Mouse (Mus musculus) macrophage (primary cell): ENCODE measurements around the gene Pth2. TPM values are rescaled to one million over a fixed set of nuclear protein-coding genes. Genes with fewer than 3 reads are reported as not detected.

Source experiments
- H3K27ac ChIP-seq: fragments of 350-480 bp; formaldehyde crosslinking; 2 replicates; pipeline ENCODE4 v1.9.0; 2021
- H3K36me3 ChIP-seq: fragments of 350-480 bp; formaldehyde crosslinking; 2 replicates; pipeline ENCODE4 v1.9.0; 2021; ENCODE audit errors: inconsistent target
- H3K4me3 ChIP-seq: fragments of 350-480 bp; formaldehyde crosslinking; 2 replicates; pipeline ENCODE4 v1.9.0; 2021; ENCODE audit errors: inconsistent target
- H3K79me2 ChIP-seq: fragments of 350-480 bp; formaldehyde crosslinking; 2 replicates; pipeline ENCODE4 v1.9.0; 2021; ENCODE audit errors: inconsistent target
- WGBS: methylation state at CpG from one replicate; pipeline ENCODE4 v1.1.7; 2026; ENCODE audit warnings: inconsistent platforms; ENCODE audit not compliant: missing documents; 5-methylcytosine and 5-hydroxymethylcytosine counted together
- polyA plus RNA-seq: library from polyadenylated mRNA; stranded (reverse); fragments of 250-400 nt; gene quantifications from 3 replicates; pipeline ENCODE4 v1.2.4, GENCODE M21; 2018; ENCODE audit warnings: inconsistent platforms

The Pth2 gene
- polyA plus RNA-seq, 1 experiment from 2014 or later, result not detected

DNA sequence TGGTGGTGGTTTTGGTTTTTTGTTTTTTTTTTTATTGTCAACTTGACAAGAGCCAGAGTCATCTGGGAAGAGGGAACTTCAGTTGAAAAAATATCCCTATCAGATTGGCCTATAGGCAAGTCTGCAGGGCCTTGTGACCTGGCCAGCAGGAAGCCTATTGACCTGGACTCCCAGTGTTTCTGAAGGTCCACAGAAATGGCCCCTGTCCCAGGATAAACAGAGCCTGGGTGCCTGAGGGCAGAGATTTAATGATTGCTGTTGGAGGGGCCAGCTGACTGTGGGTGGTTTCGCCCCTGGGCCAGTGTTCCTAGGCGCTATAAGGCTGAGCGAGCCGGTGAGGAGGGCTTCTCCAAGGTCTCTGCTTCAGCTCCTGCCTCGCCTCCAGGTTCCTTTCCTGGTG is 32.9 kb downstream of the Pth2 start:
- WGBS, result 92% methylated on average over 5 of the region's 5 CpGs
- Histone ChIP-seq H3K79me2 (no peaks in the 10 kb centered on the region), H3K36me3 (no peaks in the 10 kb centered on the region), H3K4me3 (no peak overlapping the region), H3K27ac (no peak overlapping the region)

DNA sequence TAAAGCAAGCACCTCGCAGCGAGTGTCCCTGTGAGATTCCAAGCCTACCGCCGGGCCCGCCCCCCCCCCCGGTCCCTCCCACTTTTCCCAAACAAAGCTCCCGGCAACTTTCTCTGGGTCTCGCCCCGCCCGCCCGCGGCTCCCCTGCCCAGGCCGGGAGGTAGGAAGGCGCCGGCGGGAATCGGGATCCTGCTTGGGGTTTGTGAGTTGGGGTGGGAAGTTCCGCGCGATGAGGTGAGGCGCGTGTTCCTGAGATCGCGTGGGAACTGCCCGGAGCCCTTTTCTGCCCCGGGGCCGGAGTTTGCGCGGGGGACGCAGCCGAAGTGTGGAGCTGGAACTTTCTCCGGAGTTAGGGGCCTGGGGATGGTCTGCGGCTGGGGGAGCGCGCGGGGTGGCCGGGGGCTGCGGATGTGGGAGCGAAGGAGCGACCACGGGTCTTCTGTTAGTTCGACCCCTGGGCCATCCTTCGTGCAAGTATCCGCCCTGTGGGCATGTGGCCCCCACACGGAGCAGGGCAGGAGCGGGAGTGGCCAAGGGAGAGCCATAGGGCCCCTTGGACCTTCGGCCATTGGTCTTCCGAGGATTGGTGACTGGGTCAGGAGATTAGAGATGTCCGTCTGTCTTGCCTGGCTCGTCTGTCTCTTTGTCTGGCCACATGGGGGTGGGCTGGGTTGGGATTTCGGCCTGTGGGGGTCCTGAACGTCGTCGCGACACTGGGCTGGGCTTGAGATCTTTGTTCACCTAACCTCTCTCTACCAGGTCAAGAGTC is 35.1 kb downstream of the Pth2 start, which contains the start of gene Tead2:
Tead2 (plus strand) TSS at position 81 of the 769 bp plus-strand sequence.
- 6% methylated on average over 37 of the region's 55 CpGs for WGBS
- Histone ChIP-seq H3K4me3 (no peak within 1 kb of the TSS), H3K79me2 (no peaks in the 10 kb centered on the region), H3K27ac (no peak within 1 kb of the TSS), H3K36me3 (no peaks in the 10 kb centered on the region)

DNA sequence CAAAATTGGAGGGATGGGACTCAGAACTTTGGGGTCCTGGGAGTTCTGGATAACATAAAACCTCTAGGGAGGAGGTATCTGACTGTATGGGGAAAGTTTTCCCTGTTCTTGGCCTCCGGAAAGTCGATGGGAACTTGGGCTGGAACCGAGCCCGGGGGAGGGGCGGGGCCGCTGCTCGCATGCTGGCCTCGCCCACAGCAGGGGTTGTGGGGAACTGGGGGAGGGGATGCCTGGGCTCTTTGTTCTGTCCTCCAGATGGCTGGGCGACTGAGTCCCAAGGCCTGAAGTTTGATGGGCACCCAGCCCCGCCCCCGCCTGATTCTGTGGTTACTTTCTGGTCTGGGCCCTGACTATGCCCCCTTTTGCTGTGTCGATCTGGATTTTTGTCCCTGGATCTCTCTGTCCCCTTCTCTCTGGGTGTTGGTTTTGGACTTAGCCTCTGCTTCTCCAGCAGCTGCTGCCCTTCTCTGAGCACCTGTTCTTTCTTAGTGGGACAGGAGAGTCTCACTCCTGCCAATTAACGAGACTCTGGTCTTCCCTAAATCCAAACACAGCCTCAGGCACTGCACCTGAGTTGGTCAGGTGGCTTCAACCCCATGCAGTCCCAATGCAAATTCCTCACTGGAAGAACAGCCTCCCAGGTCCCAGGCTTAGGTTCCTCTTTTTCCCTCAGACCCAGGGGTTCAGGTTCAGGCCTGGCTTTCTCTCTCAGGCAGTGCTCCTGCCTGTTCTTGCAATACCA is 35.8 kb downstream of the Pth2 start:
- no peak overlapping the region for H3K27ac ChIP-seq
- no peaks in the 10 kb centered on the region for H3K79me2 ChIP-seq
- no peaks in the 10 kb centered on the region for H3K36me3 ChIP-seq
- WGBS, result 14% methylated on average over 13 of the region's 13 CpGs
- no peak overlapping the region for H3K4me3 ChIP-seq

DNA sequence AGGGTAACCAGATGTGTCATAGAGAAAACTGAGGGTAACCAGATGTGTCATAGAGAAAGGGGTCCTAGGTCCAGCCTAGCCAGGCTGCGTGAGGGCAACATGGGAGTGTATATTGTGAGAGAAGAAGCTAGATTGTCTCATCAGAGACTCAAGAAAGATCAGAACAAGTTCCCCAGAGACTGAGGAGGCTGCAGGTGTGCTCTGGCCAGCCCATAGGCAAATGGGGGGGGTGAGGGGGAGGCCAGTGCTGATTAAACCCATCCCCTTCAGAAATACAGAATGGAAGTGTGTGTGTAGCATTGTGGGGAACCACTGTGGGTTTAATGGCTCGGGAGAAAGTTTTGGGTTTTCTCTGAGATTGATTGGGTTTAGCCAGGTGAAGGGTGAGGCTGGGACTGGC is 40.9 kb downstream of the Pth2 start:
- H3K27ac ChIP-seq, result no peak overlapping the region
- no peaks in the 10 kb centered on the region for H3K79me2 ChIP-seq
- WGBS, result 65% methylated on average over 2 of the region's 2 CpGs
- no peak overlapping the region for H3K4me3 ChIP-seq
- H3K36me3 ChIP-seq, result no peaks in the 10 kb centered on the region

DNA sequence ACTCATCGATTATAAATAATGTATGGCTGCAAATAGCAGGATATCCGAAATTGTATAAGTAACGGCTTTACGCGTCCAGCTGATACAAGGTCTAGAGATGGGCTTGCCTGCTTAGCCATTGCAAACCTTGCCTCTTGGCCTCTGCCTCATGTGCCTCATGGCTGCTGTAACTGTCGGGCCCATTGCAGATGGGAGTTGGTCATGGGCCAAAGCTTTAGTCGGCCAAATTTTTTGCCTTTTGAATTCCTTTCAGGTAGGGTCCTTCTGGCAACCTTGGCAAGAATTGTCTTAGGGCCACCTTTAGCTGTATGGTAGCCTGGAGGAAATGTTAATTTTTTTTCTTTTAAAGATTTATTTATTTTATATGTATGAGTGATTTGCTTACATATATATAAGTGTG is 44.0 kb downstream of the Pth2 start:
- no peaks in the 10 kb centered on the region for H3K36me3 ChIP-seq

DNA sequence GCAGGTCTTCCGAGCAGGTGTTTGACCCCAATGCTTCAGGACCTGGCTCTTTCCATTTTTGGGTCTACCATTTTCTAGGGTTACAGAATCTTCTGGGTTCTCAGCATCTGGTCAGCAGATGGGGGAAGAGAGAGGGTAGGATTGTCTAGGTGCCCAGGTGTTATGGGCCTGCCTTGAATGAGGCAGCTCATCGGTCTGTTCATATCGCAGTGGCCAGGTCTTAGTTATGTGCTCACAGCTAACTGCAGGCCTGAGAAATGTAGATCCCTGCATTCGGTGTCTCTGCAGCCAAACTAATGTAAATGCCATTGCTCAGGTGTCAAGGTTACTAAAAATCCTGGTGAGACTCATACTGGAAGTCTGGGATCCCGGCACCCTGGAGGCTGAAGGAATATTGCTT is 45.6 kb downstream of the Pth2 start:
- WGBS, result 97% methylated on average over 5 of the region's 5 CpGs
- H3K27ac ChIP-seq, result no peak overlapping the region
- no peaks in the 10 kb centered on the region for H3K36me3 ChIP-seq
- no peaks in the 10 kb centered on the region for H3K79me2 ChIP-seq
- H3K4me3 ChIP-seq, result no peak overlapping the region

More for the DNA sequence above, 44.0 kb downstream of the Pth2 start:
- 88% methylated on average over 7 of the region's 7 CpGs for WGBS
- H3K79me2 ChIP-seq, result no peaks in the 10 kb centered on the region
- no peak overlapping the region for H3K4me3 ChIP-seq
- no peak overlapping the region for H3K27ac ChIP-seq

DNA sequence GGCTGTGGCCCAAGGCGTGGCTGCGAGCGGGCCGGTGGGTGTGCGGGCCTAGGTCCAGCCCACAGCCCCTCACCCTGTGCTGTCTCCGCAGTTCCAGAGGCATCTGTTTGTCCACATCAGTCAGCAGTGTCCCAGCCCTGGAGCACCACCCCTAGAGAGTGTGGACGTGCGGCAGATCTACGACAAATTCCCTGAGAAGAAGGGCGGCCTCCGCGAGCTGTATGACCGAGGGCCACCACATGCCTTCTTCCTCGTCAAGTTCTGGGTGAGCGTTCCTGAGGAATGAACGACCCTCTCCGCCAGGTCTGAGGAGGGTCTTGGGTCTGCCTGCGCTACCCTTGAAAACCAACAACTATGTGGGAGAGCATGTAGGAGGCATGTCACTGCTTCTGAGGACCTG is 47.8 kb downstream of the Pth2 start:
- 97% methylated on average over 18 of the region's 18 CpGs for WGBS
- no peak overlapping the region for H3K27ac ChIP-seq
- H3K4me3 ChIP-seq, result no peak overlapping the region
- H3K36me3 ChIP-seq, result 0 out of 2 replicates have a peak, but pooled peaks cover 3% of the 10 kb centered on the region
- H3K79me2 ChIP-seq, result no peaks in the 10 kb centered on the region

DNA sequence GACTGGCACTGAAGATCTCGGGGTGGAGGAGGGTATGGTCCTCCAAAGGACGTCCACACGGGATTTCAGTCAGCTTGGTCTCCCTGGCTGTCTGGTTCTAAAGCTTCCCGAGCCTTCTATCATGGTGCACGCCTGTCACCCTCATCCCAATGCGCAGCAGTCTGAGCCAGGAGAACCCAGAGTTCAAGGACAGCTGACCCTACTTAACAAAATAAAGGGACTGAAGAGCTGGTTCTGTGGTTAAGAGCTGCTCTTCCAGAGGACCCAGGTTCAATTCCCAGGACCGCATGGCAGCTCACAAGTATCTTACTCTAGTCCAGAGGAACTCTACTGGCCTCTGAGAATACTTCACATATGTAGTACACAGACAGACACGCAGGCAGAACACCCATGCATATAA is 48.3 kb downstream of the Pth2 start:
- WGBS, result 96% methylated on average over 8 of the region's 8 CpGs
- no peak overlapping the region for H3K4me3 ChIP-seq
- no peak overlapping the region for H3K27ac ChIP-seq
- H3K36me3 ChIP-seq, result 0 out of 2 replicates have a peak, but pooled peaks cover 7% of the 10 kb centered on the region
- no peaks in the 10 kb centered on the region for H3K79me2 ChIP-seq

DNA sequence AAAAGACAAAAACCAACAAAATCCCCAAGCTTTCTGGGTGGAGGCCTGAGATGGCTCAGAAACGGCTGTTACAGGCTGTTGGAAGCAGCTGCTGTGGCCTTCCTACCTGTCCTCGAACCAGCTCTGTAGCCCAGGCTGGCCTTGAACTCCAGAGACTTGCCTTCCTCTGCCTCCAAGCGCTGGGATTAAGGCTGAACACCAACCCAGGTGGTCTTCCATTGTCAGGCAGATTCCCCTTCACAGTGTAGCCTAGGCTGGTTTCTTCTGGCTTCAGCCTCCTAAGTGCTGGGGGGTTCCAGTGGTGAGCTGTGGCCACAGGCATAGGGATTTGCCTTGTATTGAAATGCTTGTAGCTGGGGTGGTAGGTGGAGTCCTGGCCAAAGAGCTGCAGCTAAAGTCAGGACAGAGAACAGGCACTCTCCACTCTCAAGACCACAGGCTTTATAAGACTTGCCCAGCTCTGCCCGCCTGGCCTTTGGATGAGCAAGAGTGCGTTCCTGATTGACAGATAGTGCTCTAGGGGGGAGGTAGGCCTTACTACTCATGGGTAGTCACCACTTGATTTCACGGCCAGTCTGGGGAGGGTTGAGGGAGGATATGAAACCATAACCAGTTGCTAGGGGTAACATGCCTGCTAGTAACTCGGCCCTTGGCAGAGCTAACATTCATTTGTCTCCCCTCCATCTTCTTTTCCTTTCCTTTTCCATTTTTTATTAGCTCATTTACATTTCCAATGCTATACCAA is 48.8 kb downstream of the Pth2 start:
- Histone ChIP-seq H3K36me3 (0 out of 2 replicates have a peak, but pooled peaks cover 7% of the 10 kb centered on the region), H3K79me2 (no peaks in the 10 kb centered on the region), H3K4me3 (no peak overlapping the region), H3K27ac (no peak overlapping the region)
- whole genome bisulfite sequencing, result 72% methylated on average over 7 of the region's 7 CpGs

DNA sequence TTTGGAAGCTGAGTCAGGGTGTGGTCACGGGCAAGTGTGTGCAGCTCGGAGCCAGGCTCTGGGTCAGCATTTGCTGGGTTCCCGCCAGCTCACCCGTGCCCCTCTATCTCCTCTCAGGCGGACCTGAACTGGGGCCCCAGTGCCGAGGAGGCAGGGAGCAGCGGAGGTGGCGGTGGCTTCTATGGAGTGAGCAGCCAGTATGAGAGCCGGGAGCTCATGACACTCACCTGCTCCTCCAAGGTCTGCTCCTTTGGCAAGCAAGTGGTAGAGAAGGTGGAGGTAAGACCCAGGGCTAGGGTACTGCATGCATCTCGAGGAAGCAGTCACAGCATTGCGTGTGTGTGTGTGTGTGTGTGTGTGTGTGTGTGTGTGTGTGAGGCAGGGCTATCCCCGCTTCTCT is 50.4 kb downstream of the Pth2 start:
- Histone ChIP-seq H3K4me3 (no peak overlapping the region), H3K27ac (no peak overlapping the region), H3K79me2 (no peaks in the 10 kb centered on the region), H3K36me3 (peaks cover 19% of the 10 kb centered on the region; the same call in 1 of the 2 replicates)
- 87% methylated on average over 10 of the region's 12 CpGs for WGBS

Other genes with a start within 250 kb of the Pth2 start
- not detected in 3 replicates for gene Tsks, start 237.8 kb upstream of the Pth2 start, polyA plus RNA-seq
- gene Cpt1c, start 206.1 kb upstream of the Pth2 start, polyA plus RNA-seq, result not detected in 3 replicates
- gene Prmt1, start 194.4 kb upstream of the Pth2 start, polyA plus RNA-seq, result 53.7 to 169 TPM (median 55.6 TPM) in 3 replicates
- 30.9 to 55.5 TPM (median 35.0 TPM) in 3 replicates for gene Irf3, start 183.3 kb upstream of the Pth2 start, polyA plus RNA-seq
- gene Bcl2l12, start 182.3 kb upstream of the Pth2 start, polyA plus RNA-seq, result 10.9 to 14.5 TPM (median 12.9 TPM) in 3 replicates
- gene Scaf1, start 164.6 kb upstream of the Pth2 start, polyA plus RNA-seq, result 32.6 to 36.9 TPM (median 32.9 TPM) in 3 replicates
- gene Rras, start 163.0 kb upstream of the Pth2 start, polyA plus RNA-seq, result 23.5 to 51.8 TPM (median 29.9 TPM) in 3 replicates
- 15.5 to 17.7 TPM (median 17.1 TPM) in 3 replicates for gene Prr12, start 128.1 kb upstream of the Pth2 start, polyA plus RNA-seq
- gene Nosip, start 118.6 kb upstream of the Pth2 start, polyA plus RNA-seq, result 40.1 to 50.7 TPM (median 45.7 TPM) in 3 replicates
- gene Prrg2, start 118.3 kb upstream of the Pth2 start, polyA plus RNA-seq, result 19.0 to 31.7 TPM (median 28.6 TPM) in 3 replicates
- 0.67 to 5.1 TPM (median 3.1 TPM) in 3 replicates for gene Rcn3, start 88.8 kb upstream of the Pth2 start, polyA plus RNA-seq
- 84.4 to 284 TPM (median 160 TPM) in 3 replicates for gene Fcgrt, start 77.1 kb upstream of the Pth2 start, polyA plus RNA-seq
- 1,184 to 1,556 TPM (median 1,388 TPM) in 3 replicates for gene Rps11, start 56.6 kb upstream of the Pth2 start, polyA plus RNA-seq
- gene Rpl13a, start 52.2 kb upstream of the Pth2 start, polyA plus RNA-seq, result 804 to 2,026 TPM (median 1,578 TPM) in 3 replicates
- not detected in 3 replicates for gene Gm45713, start 44.8 kb upstream of the Pth2 start, polyA plus RNA-seq
- gene Flt3l, start 44.6 kb upstream of the Pth2 start, polyA plus RNA-seq, result 4.4 to 9.9 TPM (median 8.0 TPM) in 3 replicates
- gene Pih1d1, start 26.7 kb upstream of the Pth2 start, polyA plus RNA-seq, result 34.1 to 75.8 TPM (median 39.7 TPM) in 3 replicates
- gene Aldh16a1, start 26.4 kb upstream of the Pth2 start, polyA plus RNA-seq, result 13.0 to 39.0 TPM (median 19.2 TPM) in 3 replicates
- not detected in 3 replicates for gene Slc17a7, start 17.0 kb upstream of the Pth2 start, polyA plus RNA-seq
- gene Gfy, start 1.4 kb upstream of the Pth2 start, polyA plus RNA-seq, result not detected in 3 replicates
- gene Ccdc155, start 23.9 kb downstream of the Pth2 start, polyA plus RNA-seq, result not detected in 3 replicates
- not detected in 3 replicates for gene Dkkl1, start 31.2 kb downstream of the Pth2 start, polyA plus RNA-seq
- gene Tead2, start 34.8 kb downstream of the Pth2 start, polyA plus RNA-seq, result not detected in 3 replicates
- 88.2 to 139 TPM (median 131 TPM) in 3 replicates for gene Cd37, start 58.1 kb downstream of the Pth2 start, polyA plus RNA-seq
- gene Slc6a16, start 60.1 kb downstream of the Pth2 start, polyA plus RNA-seq, result not detected in 3 replicates
- not detected in 3 replicates for gene Slc6a21, start 96.5 kb downstream of the Pth2 start, polyA plus RNA-seq
- 4.2 to 6.1 TPM (median 4.7 TPM) in 3 replicates for gene Trpm4, start 152.8 kb downstream of the Pth2 start, polyA plus RNA-seq
- not detected in 3 replicates for gene Hrc, start 154.3 kb downstream of the Pth2 start, polyA plus RNA-seq
- gene Ppfia3, start 186.0 kb downstream of the Pth2 start, polyA plus RNA-seq, result 0.27 to 0.75 TPM in 2 of 3 replicates, not detected in the other
- gene Lin7b, start 189.6 kb downstream of the Pth2 start, polyA plus RNA-seq, result 0.50 TPM in 1 of 3 replicates, not detected in the others
- 174 to 235 TPM (median 186 TPM) in 3 replicates for gene Snrnp70, start 214.7 kb downstream of the Pth2 start, polyA plus RNA-seq
- gene Kcna7, start 224.7 kb downstream of the Pth2 start, polyA plus RNA-seq, result not detected in 3 replicates
- gene Ntf5, start 232.7 kb downstream of the Pth2 start, polyA plus RNA-seq, result not detected in 3 replicates
- gene Lhb, start 239.8 kb downstream of the Pth2 start, polyA plus RNA-seq, result not detected in 3 replicates